8 mouse cellular contexts compared by ENCODE assay signal in the genomic region with DNA sequence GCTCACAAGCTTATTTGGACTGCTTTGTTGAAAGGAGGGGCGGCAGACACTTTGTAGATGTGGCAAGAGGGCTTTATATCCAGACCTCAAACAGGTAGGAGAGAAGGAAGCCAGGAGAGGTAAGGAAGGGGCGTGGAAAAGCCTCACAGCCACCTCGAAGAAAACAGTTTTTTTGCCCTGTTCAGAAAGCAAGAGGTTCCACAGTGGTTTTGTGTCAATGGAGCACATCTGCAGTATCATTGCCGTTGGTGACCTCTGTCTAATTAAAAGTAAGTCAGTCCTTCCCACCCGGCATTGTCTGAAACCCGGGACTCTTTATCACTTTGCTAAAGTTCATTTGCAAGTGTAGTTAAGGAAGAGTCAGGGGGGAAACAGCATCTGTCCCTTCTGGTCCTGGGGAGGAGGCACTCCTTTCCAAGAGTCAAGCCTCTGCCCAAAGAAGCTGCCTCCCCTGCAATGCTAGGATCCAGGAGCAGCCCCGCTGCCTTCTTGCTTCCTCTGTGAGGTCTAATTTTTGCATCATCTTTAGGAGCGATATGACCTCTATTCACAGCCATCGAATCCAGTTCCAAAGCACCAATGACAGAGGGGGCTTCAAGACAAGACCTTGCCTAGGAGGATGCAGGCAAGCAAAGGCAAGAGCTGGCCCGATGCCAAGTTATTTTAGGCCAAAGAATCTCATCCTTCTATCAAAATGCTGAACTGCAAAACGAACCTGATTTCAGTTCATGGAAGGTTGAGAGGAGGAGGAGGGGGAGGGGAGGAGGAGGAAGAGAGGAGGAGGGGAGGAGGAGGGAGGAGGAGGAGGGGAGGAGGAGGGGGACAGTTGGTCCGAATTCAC. TPM values are rescaled to one million over a fixed set of nuclear protein-coding genes. Genes with fewer than 3 reads are reported as not detected.
DNase-seq lines count a peak whose midpoint lies in the region; ATAC-seq lines count a peak whose summit lies in the region.

No protein-coding gene starts in this region.

- H3K27me3 ChIP-seq in kidney, embryonic 16.5 days (ENCODE audit: insufficient read depth, low read length), result no peaks in the 10 kb centered on the region
- H3K27me3 ChIP-seq in midbrain, embryonic 10.5 days (ENCODE audit: low read depth, poor library complexity, severe bottlenecking), result peaks cover 23% of the 10 kb centered on the region
- H3K27me3 ChIP-seq in stomach, embryonic 16.5 days (ENCODE audit: control insufficient read depth, insufficient read depth, low read length), result no peaks in the 10 kb centered on the region

- no peak for DNase-seq in kidney, adult 11 months
- peak; percentile 70 for DNase-seq in cerebellum, adult 8-10 months
- DNase-seq in frontal cortex, postnatal 36 days (ENCODE audit: low spot score in 2 of 2), result peak; percentile 43 to 65
- peak; percentile 18 to 45 for DNase-seq in layer of hippocampus, postnatal 14 days (ENCODE audit: low spot score in 2 of 2)
- DNase-seq in midbrain, embryonic 10.5 days (ENCODE audit: low spot score), result peak; percentile 28
- DNase-seq in ovary, postnatal 10 days (ENCODE audit: low spot score), result no peak

- ATAC-seq in kidney, embryonic 16.5 days (ENCODE audit: low FRiP score, low TSS enrichment), result peak; percentile 59; the same call in 1 of the 2 replicates
- no peak for ATAC-seq in stomach, embryonic 16.5 days (ENCODE audit: insufficient read depth, low FRiP score)

- H3K4me2 ChIP-seq in kidney, embryonic 16.5 days (replicated peaks; ENCODE audit: low read depth, low read length), result peak overlapping the region; percentile 64
- peak overlapping the region; percentile 94 for H3K4me2 ChIP-seq in stomach, embryonic 16.5 days (ENCODE audit: low read depth, low read length)

- peaks cover 6% of the 10 kb centered on the region; the same call in 1 of the 2 replicates for H3K4me1 ChIP-seq in kidney, embryonic 16.5 days (ENCODE audit: insufficient read depth, low read length)
- peaks cover 11% of the 10 kb centered on the region for H3K4me1 ChIP-seq in midbrain, embryonic 10.5 days
- peaks cover 3% of the 10 kb centered on the region; the same call in 1 of the 2 replicates for H3K4me1 ChIP-seq in stomach, embryonic 16.5 days (ENCODE audit: control insufficient read depth, insufficient read depth, low read length)

- no peaks in the 10 kb centered on the region for H3K36me3 ChIP-seq in kidney, embryonic 16.5 days (ENCODE audit: insufficient read depth, low read length)
- no peaks in the 10 kb centered on the region for H3K36me3 ChIP-seq in midbrain, embryonic 10.5 days
- no peaks in the 10 kb centered on the region for H3K36me3 ChIP-seq in stomach, embryonic 16.5 days (ENCODE audit: control insufficient read depth, insufficient read depth, low read length)

- H3K9me3 ChIP-seq in kidney, embryonic 16.5 days (ENCODE audit: low read length), result no peaks in the 10 kb centered on the region
- no peaks in the 10 kb centered on the region for H3K9me3 ChIP-seq in midbrain, embryonic 10.5 days (replicated peaks)
- no peaks in the 10 kb centered on the region for H3K9me3 ChIP-seq in stomach, embryonic 16.5 days (replicated peaks; ENCODE audit: control insufficient read depth, low read length)

- H3K9ac ChIP-seq in kidney, embryonic 16.5 days (replicated peaks; ENCODE audit: low read length), result no peak overlapping the region
- H3K9ac ChIP-seq in stomach, embryonic 16.5 days (ENCODE audit: low read length), result 0 out of 2 replicates have a peak overlapping the region, but pooled peaks have one; percentile 57

- 7% methylated on average over 12 of the region's 12 CpGs for WGBS in kidney, embryonic 16.5 days
- 9% methylated on average over 12 of the region's 12 CpGs for WGBS in midbrain, embryonic 10.5 days
- WGBS in stomach, embryonic 16.5 days, result 7% methylated on average over 12 of the region's 12 CpGs

- H3K27ac ChIP-seq in kidney, embryonic 16.5 days (ENCODE audit: low read length), result no peak overlapping the region
- peak overlapping the region; percentile 63; the same call in 1 of the 2 replicates for H3K27ac ChIP-seq in midbrain, embryonic 10.5 days (replicated peaks)
- H3K27ac ChIP-seq in stomach, embryonic 16.5 days (ENCODE audit: low read length), result no peak overlapping the region

- peak overlapping the region; percentile 51 for H3K4me3 ChIP-seq in kidney, embryonic 16.5 days (ENCODE audit: low read length)
- peak overlapping the region; percentile 63 for H3K4me3 ChIP-seq in midbrain, embryonic 10.5 days
- H3K4me3 ChIP-seq in stomach, embryonic 16.5 days (replicated peaks; ENCODE audit: low read length), result peak overlapping the region; percentile 54

RNA-seq across cellular contexts. Expression of a gene that starts 31.5 kb away (rescaled TPM):
- polyA plus RNA-seq in kidney, embryonic 16.5 days (2015; fragmentation: Nextera tagmentation; extraction: Ambion mirVana), result 1.0 and 1.3 TPM in 2 replicates
- 10 to 100 TPM; 49.6 to 60.0 TPM for total RNA-seq in layer of hippocampus, postnatal 14 days (2021)
- polyA plus RNA-seq in midbrain, embryonic 10.5 days (2016; fragmentation: Nextera tagmentation; extraction: Ambion mirVana), result 0.85 and 1.3 TPM in 2 replicates
- polyA plus RNA-seq in stomach, embryonic 16.5 days (2015; fragmentation: Nextera tagmentation; extraction: Ambion mirVana), result 0.18 and 0.30 TPM in 2 replicates

Comparison
In these comparisons a context has a peak if more than half of its experiments do, and no peak if none do; other contexts are left out.
1. DNase-seq: peak in cerebellum, adult 8-10 months (single experiment), frontal cortex, postnatal 36 days (2 of 2), layer of hippocampus, postnatal 14 days (2 of 2) and midbrain, embryonic 10.5 days (single experiment); none in kidney, adult 11 months (single experiment) and ovary, postnatal 10 days (single experiment).
2. Peak in every context shown above with its lines, with median percentiles within 50 percentile points of each other: H3K4me3 ChIP-seq.